Mouse (Mus musculus) cerebellum, adult 11 months (tissue): ENCODE measurements around the gene Olfr834.

Experiments used
- DNase-seq: peaks from one replicate; pipeline ENCODE4 v3.0.0; 2022

Gene Olfr834

DNA sequence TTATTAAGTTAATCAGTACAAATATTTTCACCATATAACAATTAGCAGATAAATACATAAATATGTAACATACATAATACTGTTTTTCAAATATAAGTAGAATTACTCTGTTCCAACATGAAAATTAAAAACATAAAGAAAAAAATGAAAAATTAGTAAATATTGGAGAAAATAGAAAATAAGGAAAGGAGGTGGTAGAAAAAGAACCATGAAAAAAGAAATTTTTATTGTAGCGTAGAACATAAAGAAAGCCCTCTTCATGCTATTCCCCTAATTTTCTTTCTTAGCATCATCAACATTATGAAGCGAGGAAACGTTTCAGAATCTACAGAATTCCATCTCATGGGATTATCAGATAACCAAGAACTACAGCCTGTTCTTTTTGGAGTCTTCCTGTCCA is at the start of gene Olfr834:
TSS of gene Olfr834 (plus strand) at position 301 of the 400 bp plus-strand sequence.
- DNase-seq, result no peak

DNA sequence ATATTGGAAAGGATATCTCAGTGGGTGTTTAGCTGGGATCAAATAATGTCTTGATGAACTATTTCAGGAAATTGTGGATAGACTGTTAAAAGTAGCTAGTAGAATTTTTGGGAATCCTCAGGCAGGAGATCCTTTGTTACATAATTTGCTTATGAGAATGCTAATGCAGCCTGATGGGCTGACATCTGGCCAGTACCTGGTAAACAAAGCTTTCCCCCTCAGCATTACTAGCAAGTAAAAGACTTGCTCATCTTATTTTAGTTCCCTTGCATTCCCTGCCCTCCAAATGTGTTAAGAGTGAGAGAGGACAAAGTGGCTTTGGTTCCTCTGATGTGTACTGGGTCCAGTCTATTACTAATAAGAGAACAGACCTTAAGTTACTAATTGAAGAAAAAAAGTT is 25.8 kb upstream of the Olfr834 start:
- no peak for DNase-seq

GRCm38 (mm10) chr9:19032435-19032834 is 44.6 kb downstream of the Olfr834 start, which contains the start of gene Olfr835:
Gene Olfr835 (plus strand): TSS chr9:19032735.
- DNase-seq, result no peak
